Mouse (Mus musculus): ENCODE data around the gene Lrrn3.

The Lrrn3 gene

DNA sequence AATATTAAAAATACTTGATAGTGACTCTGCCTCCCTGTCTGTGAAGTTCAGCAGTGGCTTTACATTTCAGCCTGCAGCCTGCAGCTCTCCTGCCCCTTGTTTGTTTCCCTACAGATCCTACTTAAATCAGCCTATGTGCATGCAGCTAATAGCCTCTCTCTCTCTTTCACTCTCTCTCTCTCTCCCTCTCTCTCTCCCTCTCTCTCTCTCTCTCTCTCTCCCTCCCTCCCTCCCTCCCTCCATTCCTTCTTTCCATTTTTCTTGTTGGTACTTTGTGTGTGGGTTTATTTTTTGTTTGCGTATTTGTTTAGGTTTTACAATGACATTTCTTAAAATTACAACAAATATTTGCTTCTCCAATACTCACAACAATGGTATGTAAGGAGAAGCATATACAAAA lies at the start of gene Lrrn3:
Lrrn3 (minus strand) TSS at position 101 of the 400 bp plus-strand sequence.
- DNase-seq (ENCODE audit: extremely low read depth, low read depth), result no peak

DNA sequence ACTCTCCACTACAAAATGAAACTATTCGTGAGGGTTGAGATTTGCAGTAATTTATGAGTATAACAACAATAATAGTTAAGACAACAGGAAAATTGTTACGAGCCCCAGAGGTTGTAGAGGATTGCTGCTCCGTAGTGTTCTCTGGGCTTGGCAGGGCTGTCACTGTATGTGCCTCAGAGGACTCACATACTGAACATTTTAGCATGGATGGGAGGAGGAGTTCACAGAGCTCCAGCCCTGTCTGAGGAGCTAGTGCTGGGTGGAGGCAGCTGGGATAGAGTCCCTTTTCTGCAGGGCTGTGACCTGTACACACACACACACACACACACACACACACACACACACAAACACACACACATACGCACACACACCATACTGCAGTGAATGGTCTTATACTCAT lies 42.2 kb upstream of the Lrrn3 start:
- DNase-seq (ENCODE audit: extremely low read depth, low read depth), result no peak

DNA sequence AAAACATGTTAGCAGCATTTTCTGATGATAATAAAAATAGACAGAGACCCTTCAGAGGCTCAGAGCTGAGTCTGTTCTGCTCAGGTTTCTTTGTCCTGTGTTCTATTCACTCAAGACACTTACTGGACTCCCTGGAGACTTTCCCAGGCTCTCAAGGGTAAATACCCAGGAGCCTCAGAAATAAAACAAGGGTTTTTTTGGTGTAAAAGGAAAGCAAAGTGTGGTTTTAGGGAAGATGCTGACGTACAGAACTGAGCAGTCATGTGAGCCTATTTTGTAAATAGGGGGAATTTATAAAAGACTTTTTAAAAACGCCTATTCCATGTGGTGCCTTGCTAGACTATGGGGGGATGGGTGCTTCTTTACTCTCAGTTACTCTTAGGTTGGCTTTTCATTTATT lies 40.5 kb upstream of the Lrrn3 start:
- no peak for DNase-seq (ENCODE audit: extremely low read depth, low read depth)

DNA sequence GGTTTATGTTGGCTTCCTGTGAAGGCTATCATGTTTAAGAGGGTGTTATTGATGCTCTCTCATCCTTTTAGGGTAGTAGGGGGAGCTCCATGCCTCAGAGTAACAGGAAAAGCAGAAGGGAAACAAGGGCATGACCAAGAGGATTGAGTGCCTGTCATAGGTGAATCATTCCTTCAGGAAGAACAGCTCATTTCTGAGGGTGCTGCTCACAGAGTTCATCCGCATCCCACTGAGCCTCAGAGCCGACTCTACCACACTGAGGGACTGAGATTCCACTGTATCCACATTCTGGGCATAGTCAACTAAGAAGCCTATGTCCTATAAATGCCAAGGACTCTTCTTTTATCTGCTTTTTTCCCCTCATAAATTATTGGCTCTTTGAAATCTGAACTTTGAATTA lies 35.4 kb upstream of the Lrrn3 start:
- DNase-seq (ENCODE audit: extremely low read depth, low read depth), result no peak

DNA sequence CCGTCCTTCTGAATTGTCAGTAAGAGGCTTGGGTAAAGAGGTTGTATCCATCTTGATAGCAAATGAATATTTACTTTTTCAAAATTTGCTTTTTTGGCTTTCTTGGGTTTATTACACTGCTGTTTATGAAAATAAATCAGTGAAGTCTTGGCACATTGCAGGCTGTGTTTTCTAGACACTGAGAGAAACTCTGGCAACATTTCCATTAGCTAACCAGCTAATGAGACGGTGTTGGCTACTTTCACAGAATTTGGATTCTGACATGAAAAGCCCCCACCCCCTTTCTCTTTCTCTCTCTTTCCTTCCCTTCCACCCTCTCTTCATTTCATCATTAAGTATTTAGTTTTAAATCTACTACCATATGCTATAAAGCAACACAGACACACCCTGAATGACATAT lies 34.1 kb upstream of the Lrrn3 start:
- DNase-seq (ENCODE audit: extremely low read depth, low read depth), result no peak

DNA sequence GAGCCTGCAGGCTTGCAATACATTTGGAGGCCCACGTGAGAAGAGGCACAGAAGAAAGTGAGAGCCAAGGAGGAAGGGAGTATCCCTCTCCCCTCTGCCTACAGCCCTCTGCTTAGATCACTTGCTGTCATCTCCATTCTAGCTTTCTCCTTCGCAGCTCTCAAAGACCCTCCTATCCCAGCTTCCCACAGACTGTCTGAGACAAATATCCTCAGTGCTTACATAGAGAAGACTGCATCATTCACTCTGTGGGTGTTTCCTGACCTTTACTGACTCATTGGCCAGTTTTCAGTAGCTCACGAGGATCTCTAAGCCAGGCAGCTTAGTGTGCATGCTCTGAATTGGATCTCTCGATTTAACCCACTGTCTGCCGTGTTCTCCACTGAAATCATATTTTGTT lies 32.7 kb upstream of the Lrrn3 start:
- DNase-seq (ENCODE audit: extremely low read depth, low read depth), result no peak

DNA sequence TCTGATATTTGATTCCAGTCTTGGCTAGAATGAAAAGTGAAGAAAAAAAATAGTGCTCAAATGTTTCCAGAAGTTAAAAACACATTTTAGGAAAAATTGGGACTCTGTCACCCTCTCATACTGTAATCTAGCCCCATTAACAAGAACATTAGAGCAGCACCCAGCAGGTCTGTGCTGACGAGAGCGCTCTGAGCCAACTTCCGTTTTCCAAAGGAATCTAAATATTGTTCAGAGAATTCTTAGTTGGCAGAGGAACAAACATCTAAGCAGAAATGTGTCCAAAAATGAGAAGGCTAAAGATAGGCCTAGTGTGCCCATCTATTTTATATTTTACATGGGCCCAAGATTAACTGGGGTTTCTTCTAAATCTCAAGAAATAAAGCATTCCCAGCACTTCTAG lies 24.4 kb upstream of the Lrrn3 start:
- no peak for DNase-seq (ENCODE audit: extremely low read depth, low read depth)

DNA sequence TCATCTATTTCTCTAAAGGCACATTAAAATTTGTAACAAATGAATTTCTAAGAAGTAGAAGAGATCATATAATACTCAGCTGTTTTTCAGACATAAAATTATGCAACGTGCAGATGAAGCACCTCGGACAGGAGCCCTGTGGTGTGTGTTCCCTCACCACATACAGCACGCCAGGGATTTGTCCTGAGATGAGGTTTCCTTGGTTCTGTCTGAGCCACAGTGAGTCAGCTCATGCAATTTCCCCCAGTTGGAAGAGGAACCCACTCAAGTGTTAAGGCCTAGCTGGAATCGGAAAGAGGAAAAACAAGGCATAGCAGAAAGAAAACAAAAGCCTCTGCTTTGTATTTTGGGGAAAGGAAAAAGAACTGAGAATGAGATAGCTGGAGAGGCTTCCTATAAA lies 22.4 kb upstream of the Lrrn3 start:
- no peak for DNase-seq (ENCODE audit: extremely low read depth, low read depth)

DNA sequence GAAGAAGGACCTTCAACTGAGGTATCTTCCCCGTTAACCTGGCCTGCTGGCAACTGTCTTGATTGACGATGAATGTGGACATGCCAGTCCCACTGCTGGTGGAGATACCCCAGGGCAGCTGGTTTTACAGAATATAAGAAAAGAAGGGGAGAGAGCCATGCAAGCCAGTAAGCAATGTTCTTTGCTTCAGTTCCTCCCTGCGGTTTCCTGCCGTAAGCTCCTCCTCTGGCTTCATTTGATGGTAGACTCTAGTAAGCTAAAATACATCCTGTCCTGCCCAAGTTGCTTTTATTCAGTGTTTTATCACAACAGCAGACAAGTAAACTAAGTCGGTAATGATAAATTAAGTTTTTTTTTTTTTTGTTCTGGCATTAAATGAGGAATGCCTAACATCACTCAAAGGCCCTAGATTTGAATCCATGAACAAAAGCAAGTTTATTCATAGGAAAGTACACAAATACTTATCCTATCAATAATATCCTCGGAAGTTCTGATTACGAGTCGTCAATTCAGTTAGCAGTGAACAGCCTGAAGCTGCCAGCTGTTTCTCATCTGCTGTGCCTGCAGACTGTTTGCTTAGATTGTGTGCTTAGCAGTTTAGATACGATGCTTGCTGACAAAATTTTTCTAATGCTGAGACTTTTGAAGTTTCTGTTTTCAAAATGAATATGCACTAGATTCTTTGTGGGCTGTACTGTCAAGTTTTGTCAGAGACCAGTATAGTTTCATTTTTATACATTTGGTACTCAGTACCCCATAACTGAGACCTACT lies 14.0 kb upstream of the Lrrn3 start:
- DNase-seq (ENCODE audit: extremely low read depth, low read depth), result no peak

DNA sequence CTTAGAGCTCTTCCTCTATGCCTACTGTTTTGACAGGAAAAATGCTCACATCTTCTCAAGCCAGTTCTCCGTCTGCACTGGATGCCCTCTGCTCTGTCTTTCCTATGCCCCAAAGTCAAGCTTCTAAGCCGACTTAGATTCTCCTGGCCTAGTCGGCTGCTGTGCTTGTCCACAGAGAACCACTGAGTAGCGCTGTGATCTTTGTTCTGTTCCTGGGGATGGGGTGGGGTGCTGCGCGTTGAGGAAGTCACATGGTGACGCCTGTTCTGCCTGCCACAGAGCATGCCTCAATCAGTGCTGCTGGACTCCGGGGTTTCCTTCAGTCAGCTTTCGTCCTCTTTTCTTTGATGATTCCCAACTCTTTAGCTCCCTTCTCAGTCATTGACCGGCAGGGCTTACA lies 8.4 kb upstream of the Lrrn3 start:
- no peak for DNase-seq (ENCODE audit: extremely low read depth, low read depth)

DNA sequence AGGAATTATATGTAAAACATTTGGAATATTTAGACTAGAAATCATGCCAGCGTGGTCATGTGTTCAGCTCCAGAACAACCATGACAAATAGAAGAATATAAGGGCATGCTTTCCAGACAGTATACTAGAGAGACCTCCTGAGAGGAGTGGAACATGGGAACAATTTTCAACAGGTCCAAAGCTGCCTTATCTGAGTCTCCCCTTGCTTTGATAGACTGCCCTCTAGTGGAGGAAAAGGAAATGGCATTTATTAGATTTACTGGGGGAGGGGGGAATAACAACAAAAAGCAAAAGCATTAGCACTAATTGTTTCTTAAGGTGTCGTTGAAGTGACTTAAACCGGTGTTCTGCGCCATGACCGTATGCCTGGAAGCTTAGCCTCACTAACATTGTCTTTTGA lies 774 bp upstream of the Lrrn3 start:
- DNase-seq (ENCODE audit: extremely low read depth, low read depth), result peak; percentile 24

DNA sequence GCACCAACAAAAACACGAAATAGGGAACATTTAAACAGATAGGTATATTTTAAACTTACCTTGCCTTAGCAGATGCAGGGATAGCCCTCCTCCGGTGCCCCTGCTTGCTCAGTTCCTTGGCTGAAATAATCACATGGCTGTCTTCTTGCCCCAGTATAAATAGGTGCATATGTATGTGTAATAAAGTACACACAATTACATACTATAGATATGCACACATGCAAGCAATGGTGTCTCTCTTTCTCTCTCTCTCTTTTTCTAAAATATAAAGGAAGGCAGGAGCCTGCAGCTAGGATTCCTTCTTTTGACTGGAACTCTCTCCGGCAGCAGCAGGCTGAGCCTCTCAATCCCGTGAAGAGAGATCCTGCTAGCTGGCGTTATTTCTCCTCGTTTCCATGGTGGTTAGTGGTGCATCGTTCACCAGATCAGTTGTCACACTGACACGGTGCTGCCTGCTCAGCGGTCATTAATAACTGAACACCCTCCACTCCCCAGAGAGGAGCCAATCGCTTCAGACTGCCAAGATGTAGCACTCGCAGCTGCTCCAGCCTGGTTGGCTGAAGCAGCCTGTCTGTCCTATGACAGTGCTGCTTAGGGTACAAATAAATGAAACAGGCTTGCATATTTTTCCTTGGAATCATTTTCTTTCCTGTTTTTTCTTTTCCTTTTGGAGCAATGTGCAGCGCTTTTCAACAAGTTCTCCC lies 567 bp downstream of the Lrrn3 start:
- no peak for DNase-seq (ENCODE audit: extremely low read depth, low read depth)

DNA sequence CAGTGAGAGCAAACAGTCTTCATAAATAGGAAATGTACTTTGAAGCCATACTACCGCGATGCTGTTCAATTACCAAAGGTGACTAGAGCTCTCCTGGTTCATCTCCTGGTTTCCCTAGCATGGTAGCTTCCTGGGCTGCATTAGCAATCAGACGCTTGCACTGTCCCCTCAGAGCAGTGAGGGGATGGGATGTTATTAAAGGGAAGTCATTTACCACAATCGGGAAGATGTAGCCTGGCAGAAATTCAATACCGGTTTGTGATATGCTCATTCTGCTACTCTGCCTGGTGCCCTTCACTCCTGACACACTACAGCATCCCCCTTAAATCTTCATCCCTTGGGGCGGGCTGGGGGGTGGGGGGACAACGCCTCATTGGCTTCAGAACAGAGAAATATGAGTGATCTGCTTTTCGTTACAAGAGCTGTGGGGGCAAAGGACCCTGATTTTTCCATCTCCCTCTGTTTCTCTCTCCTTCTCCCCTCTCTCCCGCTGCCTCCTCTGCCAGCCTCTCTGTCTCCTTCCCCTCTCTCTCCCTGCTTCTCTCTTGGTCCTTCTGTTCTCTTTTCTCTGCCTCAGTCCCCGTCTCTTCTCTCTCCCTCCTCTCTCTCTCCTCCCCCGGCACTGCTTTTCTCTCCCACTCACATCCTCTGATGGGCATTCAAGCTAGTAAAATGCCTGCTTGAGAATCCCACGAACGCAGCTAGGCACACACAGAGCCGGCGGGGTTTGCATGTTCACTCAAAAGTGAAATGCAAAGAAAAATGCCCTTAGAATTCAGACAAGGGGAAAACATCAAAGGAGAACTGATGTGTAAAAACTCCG lies 1.3 kb downstream of the Lrrn3 start:
- DNase-seq (ENCODE audit: extremely low read depth, low read depth), result no peak

DNA sequence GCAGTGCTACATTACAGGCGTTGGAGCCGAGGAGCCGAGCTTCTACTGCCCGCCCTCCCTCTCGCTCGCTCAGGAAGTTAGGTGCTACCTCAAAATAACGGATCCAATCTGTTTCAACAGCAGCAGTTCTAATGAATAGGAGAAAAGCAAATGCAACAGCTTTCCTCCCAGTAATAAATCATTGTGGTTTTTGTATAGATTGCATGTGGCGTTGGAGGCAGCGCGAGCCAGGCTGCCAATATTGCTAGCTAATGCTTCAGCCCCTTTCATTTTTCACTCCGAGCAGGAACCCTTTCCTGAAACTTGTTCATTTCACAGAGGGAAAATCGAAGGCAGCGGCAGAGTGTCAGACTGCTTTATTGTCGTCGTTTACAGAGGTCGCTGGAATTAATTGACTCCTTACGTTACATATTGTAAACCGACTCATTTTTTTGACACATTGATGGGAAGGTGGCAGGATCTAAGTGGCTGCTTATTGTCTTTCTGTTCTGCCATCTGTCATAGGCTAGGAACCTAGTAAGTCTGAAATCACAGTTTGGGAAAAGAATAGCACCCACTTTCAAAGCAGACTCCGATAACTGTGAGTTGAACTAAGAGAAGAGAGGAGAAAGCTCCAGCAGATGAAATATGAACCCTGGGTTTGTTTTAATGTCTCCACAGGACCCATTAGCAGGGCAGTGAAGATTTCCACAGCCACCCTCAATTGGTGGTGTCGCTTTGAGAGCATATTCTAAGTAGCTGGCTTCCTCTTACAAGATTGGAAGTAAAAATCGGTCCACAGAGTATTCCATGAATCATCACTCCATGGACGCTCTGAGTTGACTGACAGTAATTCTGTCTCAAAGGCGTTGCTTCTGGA lies 2.4 kb downstream of the Lrrn3 start:
- no peak for DNase-seq (ENCODE audit: extremely low read depth, low read depth)

DNA sequence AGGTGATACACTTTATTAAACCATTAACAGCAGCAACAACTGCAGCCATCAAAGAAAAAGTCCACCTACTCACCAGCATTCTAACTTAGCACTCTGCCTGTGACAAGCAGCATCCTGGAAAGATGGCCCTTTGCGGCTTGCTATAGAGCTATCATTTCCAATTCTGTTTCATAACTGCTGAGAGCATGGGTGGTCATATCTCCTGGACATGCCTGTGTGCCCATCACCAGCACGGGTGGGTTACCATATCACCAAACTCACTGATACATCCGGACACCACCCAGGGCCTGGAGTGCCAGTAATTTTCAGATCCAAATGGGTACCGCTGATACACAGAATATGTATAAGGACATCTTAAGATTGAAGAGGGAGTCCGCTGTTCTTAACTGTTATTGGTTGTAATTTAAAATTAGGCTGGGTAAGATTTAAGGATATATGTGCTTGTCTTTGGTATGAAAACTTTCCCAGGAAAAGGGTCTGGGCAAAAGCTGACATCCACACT lies 3.1 kb downstream of the Lrrn3 start:
- DNase-seq (ENCODE audit: extremely low read depth, low read depth), result no peak

DNA sequence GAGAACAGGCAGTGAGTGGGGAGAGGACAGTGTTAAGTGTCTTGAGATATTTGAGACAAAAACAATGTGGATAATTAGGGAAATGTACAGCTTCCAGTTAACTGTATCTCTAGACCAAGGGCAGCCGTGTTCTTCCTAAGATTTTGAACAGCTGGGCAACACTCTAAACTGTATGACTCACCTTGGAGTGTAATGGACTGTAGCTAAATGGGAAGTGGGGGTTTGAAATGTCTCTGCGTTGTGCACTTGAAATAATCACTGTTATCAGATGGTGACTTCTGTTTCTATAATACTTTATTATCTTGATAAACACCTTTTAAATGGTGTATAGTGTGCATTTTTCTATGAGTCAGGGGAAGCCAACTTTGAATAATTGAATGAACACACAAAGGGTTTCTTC lies 4.7 kb downstream of the Lrrn3 start:
- DNase-seq (ENCODE audit: extremely low read depth, low read depth), result no peak

DNA sequence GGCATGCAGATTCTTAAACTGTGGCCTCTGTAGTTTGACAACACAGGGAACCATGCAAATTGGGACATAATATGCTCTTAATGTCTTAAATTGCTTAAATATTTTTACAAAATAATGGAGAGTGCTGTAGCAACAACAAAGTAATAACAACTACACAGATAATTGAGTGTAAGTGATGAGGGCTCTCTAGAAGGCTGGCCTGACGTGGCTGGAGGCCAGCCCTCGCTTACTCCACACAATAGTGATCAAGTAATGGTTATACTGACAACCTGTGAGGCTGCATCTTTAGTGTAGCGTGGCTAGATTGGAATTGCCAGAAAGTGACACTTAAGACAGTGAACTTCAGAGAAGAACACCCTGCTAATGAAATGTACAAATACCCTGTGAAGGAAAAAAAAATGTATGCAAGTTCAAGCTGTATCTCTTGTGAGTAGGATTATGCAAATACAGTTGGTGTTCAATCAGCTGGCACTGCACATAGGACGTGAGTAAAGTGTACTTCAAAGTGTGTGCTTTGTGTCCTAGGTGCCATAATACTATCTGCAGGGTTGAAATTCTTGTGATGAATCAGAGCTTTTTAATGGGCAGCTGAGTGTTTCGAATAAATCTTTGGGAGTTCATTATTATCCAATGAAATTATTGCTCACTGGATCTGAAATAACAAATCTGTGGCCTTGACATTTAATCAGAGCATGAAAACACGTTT lies 17.0 kb downstream of the Lrrn3 start:
- DNase-seq (ENCODE audit: extremely low read depth, low read depth), result no peak

DNA sequence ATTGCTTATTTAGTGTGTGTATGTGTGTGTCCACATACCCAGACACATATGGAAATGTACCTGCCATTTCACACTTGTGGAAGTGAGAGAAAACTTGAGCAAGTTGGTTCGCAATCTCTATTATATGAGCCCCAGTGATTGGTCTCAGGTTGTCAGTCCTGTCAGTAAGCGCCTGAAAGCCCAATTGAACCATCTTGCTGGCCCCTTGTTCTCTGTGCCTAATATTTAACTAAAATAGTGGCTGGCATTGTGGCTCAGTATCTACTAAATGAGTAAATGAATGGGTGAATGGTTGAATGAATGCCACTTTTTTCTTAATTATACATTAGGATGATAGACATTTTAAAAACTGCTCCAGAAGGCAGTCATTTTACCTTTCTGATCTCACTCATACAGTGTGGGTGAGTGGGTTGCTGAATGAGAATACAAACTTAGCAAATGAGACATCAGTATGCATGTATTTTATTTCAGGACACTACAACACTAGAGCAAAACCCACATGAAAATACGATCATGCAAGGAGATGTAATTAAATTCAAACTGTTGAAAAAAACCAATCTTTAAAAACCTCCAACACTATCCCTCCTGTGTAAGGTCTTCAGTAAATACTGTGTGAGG lies 17.7 kb downstream of the Lrrn3 start:
- DNase-seq (ENCODE audit: extremely low read depth, low read depth), result no peak

DNA sequence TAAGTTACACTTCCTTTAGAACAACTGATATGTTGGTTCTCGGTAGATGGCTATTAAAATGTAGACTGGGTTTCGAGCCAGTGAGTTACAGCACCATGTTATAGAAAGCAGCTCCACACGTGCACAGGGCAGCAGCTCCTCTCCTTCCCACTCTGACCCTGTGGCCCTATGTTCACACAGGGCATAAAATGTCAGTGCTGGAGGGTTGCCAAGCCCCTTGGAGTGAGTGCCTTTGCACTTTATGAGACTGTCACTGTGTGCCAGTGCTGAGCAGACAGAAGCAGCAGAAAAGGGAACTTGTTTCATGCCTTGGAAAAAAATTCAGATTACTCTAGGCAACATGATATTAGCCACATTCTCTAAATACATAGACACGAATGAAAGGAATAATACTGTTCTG lies 47.8 kb downstream of the Lrrn3 start:
- DNase-seq (ENCODE audit: extremely low read depth, low read depth), result peak; percentile 8

Measured in MEL-GATA-1-ER (cell line).